In genomic region chr19:17361181-17361580, GRCm38 (mm10) we compare ENCODE assay signal across 23 mouse cellular contexts. TPM values are rescaled to one million over a fixed set of nuclear protein-coding genes. Genes with fewer than 3 reads are reported as not detected.
DNase-seq lines count a peak whose midpoint lies in the region; ATAC-seq lines count a peak whose summit lies in the region.
"Had no signal": no experiment of that assay in that cellular context is flagged by ENCODE, and none has a peak within 500 bp of the region (broad histone marks: within the 10 kb centered on the region; RNA-seq: fewer than 3 reads in every experiment).

No protein-coding gene starts in this region.

- ATAC-seq in liver, embryonic 11.5 days (replicated peaks; ENCODE audit: low FRiP score) = peak; percentile 68
- no peak for ATAC-seq in intestine, embryonic 15.5 days
- ATAC-seq: forebrain, embryonic 14.5 days; Patski had no signal

- no peaks in the 10 kb centered on the region for H3K79me2 ChIP-seq in macrophage (ENCODE audit: inconsistent target)

- no peaks in the 10 kb centered on the region for H3K4me1 ChIP-seq in brown adipose tissue, adult 24 weeks (ENCODE audit: control insufficient read depth, insufficient read depth, insufficient read length, low read length)
- peaks cover 29% of the 10 kb centered on the region for H3K4me1 ChIP-seq in liver, embryonic 11.5 days (replicated peaks; ENCODE audit: control insufficient read depth, insufficient read depth, low read length)
- H3K4me1 ChIP-seq in intestine, embryonic 15.5 days (replicated peaks) = no peaks in the 10 kb centered on the region

- 17% methylated on average over 2 of the region's 2 CpGs for WGBS in liver, embryonic 11.5 days
- WGBS in macrophage (ENCODE audit: missing documents) = 9% methylated on average over 2 of the region's 2 CpGs
- 69% methylated on average over 2 of the region's 2 CpGs for WGBS in intestine, embryonic 15.5 days

- no peaks in the 10 kb centered on the region for H3K36me3 ChIP-seq in liver, embryonic 11.5 days (ENCODE audit: control insufficient read depth, insufficient read depth, low read length)
- no peaks in the 10 kb centered on the region for H3K36me3 ChIP-seq in macrophage (ENCODE audit: inconsistent target)
- no peaks in the 10 kb centered on the region for H3K36me3 ChIP-seq in intestine, embryonic 15.5 days

- intact Hi-C loops in heart, postnatal 36 days (cut with DNase I) = no loop called here

- 0 out of 2 replicates have a peak, but pooled peaks cover under 1% of the 10 kb centered on the region for H3K27me3 ChIP-seq in liver, embryonic 11.5 days (replicated peaks; ENCODE audit: control insufficient read depth, insufficient read depth, low read length)
- no peaks in the 10 kb centered on the region for H3K27me3 ChIP-seq in intestine, embryonic 15.5 days (replicated peaks)
- H3K27me3 ChIP-seq: Patski had no signal

- no peak overlapping the region for H3K4me3 ChIP-seq in brown adipose tissue, adult 24 weeks (ENCODE audit: insufficient read depth, low read depth, low read length)
- no peak overlapping the region for H3K4me3 ChIP-seq in liver, embryonic 11.5 days (ENCODE audit: low read depth, low read length)
- H3K4me3 ChIP-seq in macrophage (ENCODE audit: inconsistent target) = no peak overlapping the region
- no peak overlapping the region for H3K4me3 ChIP-seq in intestine, embryonic 15.5 days (replicated peaks)

- H3K9ac ChIP-seq in liver, embryonic 11.5 days (ENCODE audit: low read depth, low read length) = no peak overlapping the region; the same call in 1 of the 2 replicates
- H3K9ac ChIP-seq in intestine, embryonic 15.5 days = no peak overlapping the region
- H3K9ac ChIP-seq: hindbrain, embryonic 14.5 days had no signal

- DNase-seq in 416B (ENCODE audit: low read depth) = peak; percentile 85
- DNase-seq in liver, embryonic 11.5 days (ENCODE audit: low spot score) = no peak
- no peak for DNase-seq in left cerebral cortex, adult 8-10 months (ENCODE audit: low spot score in 2 of 2)
- no peak for DNase-seq in thymus, postnatal 10 days (ENCODE audit: low spot score in 2 of 2)
- no peak for DNase-seq in heart, postnatal 36 days
- DNase-seq: adrenal gland, postnatal 10 days; cerebellum, adult 18-20 months; cerebellum, postnatal 36 days; gastrocnemius, postnatal 25 days; heart, postnatal 10 days; kidney, adult 11 months; lung, postnatal 10 days; retina, postnatal 1 day; right cerebral cortex, postnatal 4 days had no signal

- no peaks in the 10 kb centered on the region for H3K9me3 ChIP-seq in liver, embryonic 11.5 days (ENCODE audit: control insufficient read depth, low read length)
- no peaks in the 10 kb centered on the region for H3K9me3 ChIP-seq in intestine, embryonic 15.5 days

- peak overlapping the region; percentile 26 for H3K4me2 ChIP-seq in liver, embryonic 11.5 days
- no peak overlapping the region for H3K4me2 ChIP-seq in intestine, embryonic 15.5 days (replicated peaks)
- H3K4me2 ChIP-seq: heart, embryonic 11.5 days; hindbrain, embryonic 14.5 days; midbrain, embryonic 11.5 days had no signal

- H3K27ac ChIP-seq in brown adipose tissue, adult 24 weeks (replicated peaks; ENCODE audit: low read depth, low read length) = peak overlapping the region; percentile 19; the same call in 1 of the 2 replicates
- peak overlapping the region; percentile 57 for H3K27ac ChIP-seq in liver, embryonic 11.5 days (ENCODE audit: low read depth, low read length)
- peak overlapping the region; percentile 80 for H3K27ac ChIP-seq in macrophage
- no peak overlapping the region for H3K27ac ChIP-seq in intestine, embryonic 15.5 days
- H3K27ac ChIP-seq: hindbrain, embryonic 14.5 days; stomach, postnatal 0 days had no signal

RNA-seq across cellular contexts. Expression of gene Gcnt1, which starts 11.5 kb away (rescaled TPM):
- 0.75 and 0.83 TPM in 2 replicates for polyA plus RNA-seq in brown adipose tissue, adult 24 weeks (2012; ENCODE audit: insufficient read depth, insufficient read length, missing spikeins)
- 26.0 and 28.8 TPM in 2 replicates for polyA plus RNA-seq in liver, embryonic 11.5 days (2014; fragmentation: Nextera tagmentation; extraction: Ambion mirVana)
- total RNA-seq in macrophage (2018; cell fraction: chromatin; rRNA removed) = 10 to 100 TPM; 10.4 to 61.8 (median 36.3) TPM
- total RNA-seq in macrophage (2018; cell fraction: cytosol; rRNA removed) = 10 to 100 TPM; 12.6 to 39.4 (median 26.0) TPM
- 100 to 1,000 TPM in 1 of 26 experiments, 10 to 100 TPM in 25; 23.8 to 120 (median 42.5) TPM for total RNA-seq in macrophage (2018; cell fraction: nucleus; rRNA removed)
- 28.4 to 51.9 TPM (median 28.8 TPM) in 3 replicates for polyA plus RNA-seq in macrophage (2018)
- total RNA-seq in left cerebral cortex, adult 8-10 months (2022) = 1 to 10 TPM; 2.6 to 5.1 (median 4.7) TPM
- 4.3 and 5.1 TPM in 2 replicates for polyA plus RNA-seq in intestine, embryonic 15.5 days (2015; fragmentation: Nextera tagmentation; extraction: Ambion mirVana)
- 10 to 100 TPM; 13.2 to 17.8 TPM for total RNA-seq in heart, postnatal 36 days (2021)

RNA-seq across cellular contexts. Expression of gene Rfk, which starts 32.7 kb away (rescaled TPM):
- 107 and 113 TPM in 2 replicates for polyA plus RNA-seq in brown adipose tissue, adult 24 weeks (2012; ENCODE audit: insufficient read depth, insufficient read length, missing spikeins)
- 86.0 and 88.3 TPM in 2 replicates for polyA plus RNA-seq in liver, embryonic 11.5 days (2014; fragmentation: Nextera tagmentation; extraction: Ambion mirVana)
- total RNA-seq in macrophage (2018; cell fraction: chromatin; rRNA removed) = 1 to 10 TPM in 25 of 26 experiments, not detected in 1; 1.0 to 6.5 (median 2.3) TPM
- 10 to 100 TPM; 27.5 to 43.7 (median 35.1) TPM for total RNA-seq in macrophage (2018; cell fraction: cytosol; rRNA removed)
- total RNA-seq in macrophage (2018; cell fraction: nucleus; rRNA removed) = 10 to 100 TPM in 12 of 26 experiments, 1 to 10 TPM in 14; 4.1 to 18.3 (median 8.8) TPM
- polyA plus RNA-seq in macrophage (2018) = 34.4 to 49.4 TPM (median 38.9 TPM) in 3 replicates
- total RNA-seq in left cerebral cortex, adult 8-10 months (2022) = 10 to 100 TPM; 59.9 to 70.4 (median 61.9) TPM
- 109 and 117 TPM in 2 replicates for polyA plus RNA-seq in intestine, embryonic 15.5 days (2015; fragmentation: Nextera tagmentation; extraction: Ambion mirVana)
- total RNA-seq in heart, postnatal 36 days (2021) = 10 to 100 TPM; 66.1 to 74.6 TPM
